Mouse (Mus musculus) left cerebral cortex, adult 18-20 months (tissue): ENCODE data around the gene Phf13. TPM values are rescaled to one million over a fixed set of nuclear protein-coding genes. Genes with fewer than 3 reads are reported as not detected.

ENCODE experiments used
- DNase-seq, 2 experiments: peaks; one replicate each; pipeline ENCODE4 v3.0.0; 2021 to 2022; ENCODE audit warnings: low spot score in 2 of 2, mixed read lengths in 1 of 2
- total RNA-seq, 2 experiments: library from RNA; stranded (reverse); gene quantifications; 2 replicates each; pipeline ENCODE4 v1.2.3; 2021

Gene Phf13
- total RNA-seq, 2 experiments from 2014 or later, result 17.8 to 19.5 TPM

- no peak for DNase-seq
These were observed 47.3 kb downstream of the Phf13 start for GRCm38 (mm10) chr4:151948497-151949471.

- no peak for DNase-seq
These were observed 49.8 kb downstream of the Phf13 start for GRCm38 (mm10) chr4:151946211-151946610.

Other genes with a start within 250 kb of the Phf13 start
- gene Camta1, start 134.4 kb downstream of the Phf13 start, total RNA-seq, result 100 to 1,000 TPM; 247 to 265 TPM
- 10 to 100 TPM; 58.6 to 61.5 TPM for gene Dnajc11, start 62.6 kb downstream of the Phf13 start, total RNA-seq
- 10 to 100 TPM; 16.9 to 23.7 TPM for gene Thap3, start 7.3 kb downstream of the Phf13 start, total RNA-seq
- gene Klhl21, start 12.5 kb upstream of the Phf13 start, total RNA-seq, result 10 to 100 TPM; 20.2 to 20.3 TPM
- gene Zbtb48, start 31.4 kb upstream of the Phf13 start, total RNA-seq, result 10 to 100 TPM; 12.3 to 12.7 TPM
- gene Tas1r1, start 42.3 kb upstream of the Phf13 start, total RNA-seq, result under 1 TPM; 0.49 to 0.68 TPM
- gene Nol9, start 43.1 kb upstream of the Phf13 start, total RNA-seq, result 10 to 100 TPM; 16.4 to 19.2 TPM
- gene Plekhg5, start 76.2 kb upstream of the Phf13 start, total RNA-seq, result 10 to 100 TPM; 80.0 to 91.9 TPM
- gene Tnfrsf25, start 119.7 kb upstream of the Phf13 start, total RNA-seq, result 10 to 100 TPM; 19.0 to 20.7 TPM
- gene Espn, start 156.1 kb upstream of the Phf13 start, total RNA-seq, result 1 to 10 TPM; 3.0 to 3.4 TPM
- gene Hes2, start 162.6 kb upstream of the Phf13 start, total RNA-seq, result not detected
- gene Acot7, start 181.9 kb upstream of the Phf13 start, total RNA-seq, result 100 to 1,000 TPM; 328 to 345 TPM